In genomic region chr1:57612931-57613804, GRCm38 (mm10) we compare ENCODE assay signal across 8 mouse cellular contexts.
DNase-seq lines count a peak whose midpoint lies in the region; ATAC-seq and TF ChIP-seq lines count a peak whose summit lies in the region.
"Had no signal": no experiment of that assay in that cellular context is flagged by ENCODE, and none has a peak within 500 bp of the region (broad histone marks: within the 10 kb centered on the region; RNA-seq: fewer than 3 reads in every experiment).

No protein-coding gene starts in this region.

- peak; percentile 94 for TF ChIP-seq EP300 in ES-Bruce4 (IDR thresholded peaks at IDR 0.05; ENCODE audit: insufficient read depth, low read depth, low read length)
- TF ChIP-seq EP300 in liver, postnatal 0 days (IDR thresholded peaks at IDR 0.05; ENCODE audit: low read depth) = no peak

- peak; percentile 37 for ATAC-seq in Patski
- 0 out of 2 replicates have a peak, but pooled peaks have one; percentile 43 for ATAC-seq in intestine, embryonic 14.5 days (replicated peaks; ENCODE audit: low FRiP score, low TSS enrichment, low read depth)
- no peak for ATAC-seq in liver, postnatal 0 days

- H3K9me3 ChIP-seq in ES-Bruce4 (replicated peaks; ENCODE audit: control insufficient read depth, insufficient read depth, low read length, poor library complexity, severe bottlenecking) = peaks cover 16% of the 10 kb centered on the region
- no peaks in the 10 kb centered on the region for H3K9me3 ChIP-seq in intestine, embryonic 14.5 days (ENCODE audit: control insufficient read depth, low read length)
- no peaks in the 10 kb centered on the region for H3K9me3 ChIP-seq in liver, postnatal 0 days (ENCODE audit: low read length)

- H3K27me3 ChIP-seq in ES-Bruce4 (ENCODE audit: control insufficient read depth, insufficient read depth, low read length, poor library complexity, severe bottlenecking) (no peaks in the 10 kb centered on the region), Patski (no peaks in the 10 kb centered on the region)
- no peaks in the 10 kb centered on the region for H3K27me3 ChIP-seq in intestine, embryonic 14.5 days (replicated peaks; ENCODE audit: control insufficient read depth, insufficient read depth, low read length)
- H3K27me3 ChIP-seq in liver, postnatal 0 days (ENCODE audit: insufficient read depth, low read length) = no peaks in the 10 kb centered on the region

- POLR2A ChIA-PET in Patski (lab: Charles Lee) = no interaction called here

- peak; percentile 34 for DNase-seq in Patski (ENCODE audit: low read depth, low spot score)
- DNase-seq in intestine, embryonic 14.5 days (ENCODE audit: low spot score) = no peak
- no peak for DNase-seq in liver, postnatal 0 days
- no peak for DNase-seq in cerebellum, adult 9-11 months
- no peak for DNase-seq in layer of hippocampus, adult 11-12 months (ENCODE audit: low spot score)
- no peak for DNase-seq in left cerebral cortex, postnatal 36 days (ENCODE audit: low spot score in 2 of 2)
- DNase-seq: adrenal gland, postnatal 10 days had no signal

- in situ Hi-C loops in Patski (cut with MboI; ENCODE audit: low pct_unique_long_range_greater_than_20kb) = no loop called here

- H3K9ac ChIP-seq in ES-Bruce4 (ENCODE audit: low read depth, poor library complexity, severe bottlenecking) = no peak overlapping the region
- H3K9ac ChIP-seq in intestine, embryonic 14.5 days (ENCODE audit: low read length) = no peak overlapping the region
- H3K9ac ChIP-seq in liver, postnatal 0 days (replicated peaks) = no peak overlapping the region

- intact Hi-C loops in left cerebral cortex, postnatal 36 days (cut with DNase I) = no loop called here

- H3K36me3 ChIP-seq in ES-Bruce4 (ENCODE audit: control insufficient read depth, insufficient read depth, low read length, poor library complexity, severe bottlenecking) = no peaks in the 10 kb centered on the region
- H3K36me3 ChIP-seq in intestine, embryonic 14.5 days (ENCODE audit: control insufficient read depth, insufficient read depth, low read length) = no peaks in the 10 kb centered on the region
- H3K36me3 ChIP-seq in liver, postnatal 0 days (replicated peaks; ENCODE audit: insufficient read depth, low read length) = no peaks in the 10 kb centered on the region

- H3K4me3 ChIP-seq in ES-Bruce4 (ENCODE audit: low read depth, low read length) = no peak overlapping the region
- peak overlapping the region; percentile 15; the same call in 1 of the 2 replicates for H3K4me3 ChIP-seq in intestine, embryonic 14.5 days (ENCODE audit: low read depth, low read length)
- H3K4me3 ChIP-seq in liver, postnatal 0 days (ENCODE audit: low read depth, low read length) = no peak overlapping the region

- peaks cover 2% of the 10 kb centered on the region for H3K4me1 ChIP-seq in ES-Bruce4 (ENCODE audit: control insufficient read depth, insufficient read depth, low read length)
- H3K4me1 ChIP-seq in intestine, embryonic 14.5 days (replicated peaks; ENCODE audit: control insufficient read depth, insufficient read depth, low read length) = no peaks in the 10 kb centered on the region
- no peaks in the 10 kb centered on the region for H3K4me1 ChIP-seq in liver, postnatal 0 days (ENCODE audit: insufficient read depth)

- H3K27ac ChIP-seq in ES-Bruce4 (ENCODE audit: insufficient read depth, low read length) = no peak overlapping the region
- no peak overlapping the region for H3K27ac ChIP-seq in intestine, embryonic 14.5 days (ENCODE audit: low read depth)
- no peak overlapping the region for H3K27ac ChIP-seq in liver, postnatal 0 days (ENCODE audit: low read depth)

- TF ChIP-seq CTCF in ES-Bruce4 (IDR thresholded peaks at IDR 0.05; ENCODE audit: low read depth, low read length) (no peak), Patski (IDR thresholded peaks at IDR 0.05) (no peak)
- TF ChIP-seq CTCF in liver, postnatal 0 days (IDR thresholded peaks at IDR 0.05; ENCODE audit: low read depth) = no peak

- TF ChIP-seq POLR2A in ES-Bruce4 (IDR thresholded peaks at IDR 0.05; ENCODE audit: insufficient read depth, low read length) = no peak

- CTCF ChIA-PET in Patski (lab: Charles Lee) = interaction anchor here (1.0 to 2.8 kb wide), 2 partner anchors 15 to 181 kb away, joined by 3 to 8 read pairs; no protein-coding TSS in a partner anchor

- WGBS in intestine, embryonic 14.5 days = 17% methylated on average over 17 of the region's 17 CpGs
- WGBS in liver, postnatal 0 days (ENCODE audit: insufficient replicate concordance) = 32% methylated on average over 17 of the region's 17 CpGs

- H3K4me2 ChIP-seq in intestine, embryonic 14.5 days (ENCODE audit: low read length) = peak overlapping the region; percentile 38
- peak overlapping the region; percentile 38; the same call in 1 of the 2 replicates for H3K4me2 ChIP-seq in liver, postnatal 0 days (ENCODE audit: low read depth, low read length)
